Mouse (Mus musculus): ENCODE data around the gene Anp32e.

DNA sequence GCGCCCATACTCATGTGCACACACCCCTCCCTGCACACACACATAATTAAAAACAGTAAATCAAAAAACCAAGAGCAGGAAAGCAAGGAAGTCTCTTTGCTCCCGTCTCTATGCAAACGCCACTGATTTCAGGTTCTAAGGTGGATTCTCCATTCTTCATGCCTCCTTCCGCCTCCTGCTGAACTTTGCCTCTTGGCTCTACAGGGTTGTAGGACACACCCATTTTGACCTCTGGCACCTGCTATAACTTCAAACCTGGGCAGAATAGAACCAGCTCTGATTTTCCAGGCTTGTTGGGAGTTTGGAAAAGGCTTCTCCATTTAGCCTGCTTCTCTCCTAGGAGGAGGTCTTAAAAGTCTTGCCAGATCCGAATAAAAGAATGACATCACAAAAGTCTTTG, 44.6 kb upstream of the Anp32e start:
- TF ChIP-seq TAL1 (conservative IDR thresholded peaks at IDR 0.05; ENCODE audit: low read depth, low read length) (no peak), CTCF (IDR thresholded peaks at IDR 0.05; ENCODE audit: low read depth, low read length) (no peak), GATA1 (IDR thresholded peaks at IDR 0.05; ENCODE audit: borderline replicate concordance, low read length) (no peak)
